Mouse (Mus musculus): ENCODE measurements around the gene Tcp10c. TPM values are rescaled to one million over a fixed set of nuclear protein-coding genes. Genes with fewer than 3 reads are reported as not detected.
A peak's percentile ranks its signal among the peaks of the same experiment; 100 is the strongest.
"Not testable (repeated sequence)": the region's sequence is repeated elsewhere in the genome, so short reads cannot be mapped to it uniquely, and the experiment has no call there.

The Tcp10c gene
- polyA plus RNA-seq, 1 experiment from 2014 or later = not detected

- not testable (repeated sequence) for H3K27ac ChIP-seq, H3K9me3 ChIP-seq, H3K4me3 ChIP-seq, H3K36me3 ChIP-seq, H3K9ac ChIP-seq, H3K27me3 ChIP-seq, H3K4me2 ChIP-seq, H3K4me1 ChIP-seq
- peak; percentile 32; the same call in 1 of the 2 replicates for ATAC-seq (ENCODE audit: borderline replicate concordance, extremely low read depth, low FRiP score, low TSS enrichment)
Observed at GRCm38 (mm10) chr17:13402118-13402517, 47.7 kb downstream of the Tcp10c start.

- H3K27me3 ChIP-seq; H3K9me3 ChIP-seq; H3K36me3 ChIP-seq; ATAC-seq (ENCODE audit: borderline replicate concordance, extremely low read depth, low FRiP score, low TSS enrichment); H3K9ac ChIP-seq; H3K4me3 ChIP-seq; H3K4me2 ChIP-seq; H3K27ac ChIP-seq; H3K4me1 ChIP-seq: not testable (repeated sequence)
- 83% methylated on average over 5 of the region's 5 CpGs for WGBS
Observed at GRCm38 (mm10) chr17:13403527-13404131, 49.3 kb downstream of the Tcp10c start.

- not testable (repeated sequence) for H3K4me1 ChIP-seq; H3K36me3 ChIP-seq; H3K4me3 ChIP-seq; H3K4me2 ChIP-seq; H3K9me3 ChIP-seq; H3K27ac ChIP-seq; ATAC-seq (ENCODE audit: borderline replicate concordance, extremely low read depth, low FRiP score, low TSS enrichment); H3K27me3 ChIP-seq; H3K9ac ChIP-seq
- WGBS = 72% methylated on average over 3 of the region's 3 CpGs
Observed at GRCm38 (mm10) chr17:13406023-13406422, 51.7 kb downstream of the Tcp10c start.

- H3K27ac ChIP-seq; H3K36me3 ChIP-seq; H3K4me3 ChIP-seq; H3K9me3 ChIP-seq; H3K27me3 ChIP-seq; H3K9ac ChIP-seq; H3K4me2 ChIP-seq; ATAC-seq (ENCODE audit: borderline replicate concordance, extremely low read depth, low FRiP score, low TSS enrichment); H3K4me1 ChIP-seq: not testable (repeated sequence)
- WGBS = 83% methylated on average over 6 of the region's 6 CpGs
Observed at GRCm38 (mm10) chr17:13406701-13407100, 52.3 kb downstream of the Tcp10c start.

GRCm38 (mm10) chr17:13407621-13408256, 53.4 kb downstream of the Tcp10c start:
- peak; percentile 46; the same call in 1 of the 2 replicates for ATAC-seq (ENCODE audit: borderline replicate concordance, extremely low read depth, low FRiP score, low TSS enrichment)
- H3K4me3 ChIP-seq, H3K9me3 ChIP-seq, H3K36me3 ChIP-seq, H3K27ac ChIP-seq, H3K4me1 ChIP-seq, H3K9ac ChIP-seq, H3K27me3 ChIP-seq, H3K4me2 ChIP-seq: not testable (repeated sequence)
- WGBS = 93% methylated on average over 3 of the region's 4 CpGs

- not testable (repeated sequence) for H3K27me3 ChIP-seq; H3K4me3 ChIP-seq; H3K36me3 ChIP-seq; H3K4me1 ChIP-seq; H3K9me3 ChIP-seq; H3K4me2 ChIP-seq; ATAC-seq (ENCODE audit: borderline replicate concordance, extremely low read depth, low FRiP score, low TSS enrichment); H3K9ac ChIP-seq; H3K27ac ChIP-seq
- 92% methylated on average over 11 of the region's 11 CpGs for WGBS
Observed at GRCm38 (mm10) chr17:13408257-13408633, 53.9 kb downstream of the Tcp10c start.

- not testable (repeated sequence) for H3K4me2 ChIP-seq; H3K4me3 ChIP-seq; H3K27me3 ChIP-seq; H3K9me3 ChIP-seq; H3K36me3 ChIP-seq; H3K4me1 ChIP-seq; ATAC-seq (ENCODE audit: borderline replicate concordance, extremely low read depth, low FRiP score, low TSS enrichment); H3K9ac ChIP-seq; H3K27ac ChIP-seq
- WGBS = 89% methylated on average over 11 of the region's 12 CpGs
Observed at GRCm38 (mm10) chr17:13421022-13421591, 66.7 kb downstream of the Tcp10c start.

GRCm38 (mm10) chr17:13422638-13423037, 68.3 kb downstream of the Tcp10c start:
- not testable (repeated sequence) for H3K9me3 ChIP-seq; H3K4me3 ChIP-seq; H3K27me3 ChIP-seq; ATAC-seq (ENCODE audit: borderline replicate concordance, extremely low read depth, low FRiP score, low TSS enrichment); H3K4me2 ChIP-seq; H3K27ac ChIP-seq; H3K4me1 ChIP-seq; H3K36me3 ChIP-seq; H3K9ac ChIP-seq
- 83% methylated on average over 5 of the region's 5 CpGs for WGBS

GRCm38 (mm10) chr17:13423373-13424024, 69.1 kb downstream of the Tcp10c start:
- H3K36me3 ChIP-seq; H3K27me3 ChIP-seq; H3K9ac ChIP-seq; H3K4me3 ChIP-seq; H3K4me2 ChIP-seq; H3K9me3 ChIP-seq; ATAC-seq (ENCODE audit: borderline replicate concordance, extremely low read depth, low FRiP score, low TSS enrichment); H3K27ac ChIP-seq; H3K4me1 ChIP-seq: not testable (repeated sequence)
- 62% methylated on average over 8 of the region's 8 CpGs for WGBS

GRCm38 (mm10) chr17:13424321-13424720, 69.9 kb downstream of the Tcp10c start:
- H3K9ac ChIP-seq, H3K27ac ChIP-seq, H3K4me2 ChIP-seq, H3K4me3 ChIP-seq, H3K27me3 ChIP-seq, H3K4me1 ChIP-seq, H3K36me3 ChIP-seq, H3K9me3 ChIP-seq: not testable (repeated sequence)
- peak; percentile 17; the same call in 1 of the 2 replicates for ATAC-seq (ENCODE audit: borderline replicate concordance, extremely low read depth, low FRiP score, low TSS enrichment)
- 88% methylated on average over 6 of the region's 6 CpGs for WGBS

- H3K4me1 ChIP-seq, H3K4me2 ChIP-seq, H3K4me3 ChIP-seq, H3K36me3 ChIP-seq, H3K27me3 ChIP-seq, H3K27ac ChIP-seq, H3K9me3 ChIP-seq, H3K9ac ChIP-seq: not testable (repeated sequence)
- WGBS = 76% methylated on average over 2 of the region's 5 CpGs
- ATAC-seq (ENCODE audit: borderline replicate concordance, extremely low read depth, low FRiP score, low TSS enrichment) = peak; percentile 41; the same call in 1 of the 2 replicates
Observed at GRCm38 (mm10) chr17:13425694-13426093, 71.3 kb downstream of the Tcp10c start.

- not testable (repeated sequence) for H3K9ac ChIP-seq; ATAC-seq (ENCODE audit: borderline replicate concordance, extremely low read depth, low FRiP score, low TSS enrichment); H3K4me3 ChIP-seq; H3K27me3 ChIP-seq; H3K9me3 ChIP-seq; H3K4me1 ChIP-seq; H3K27ac ChIP-seq; H3K4me2 ChIP-seq; H3K36me3 ChIP-seq
- WGBS = 87% methylated on average over 4 of the region's 6 CpGs
Observed at GRCm38 (mm10) chr17:13426508-13426907, 72.1 kb downstream of the Tcp10c start.
